Mouse (Mus musculus) lung, postnatal 0 days (tissue): ENCODE measurements at regions not wholly inside any gene's neighbourhood (a gene's known extent, or its start where the extent isn't known, plus 50 kb on each side); places are given as distances from the start of the nearest gene placed in this dataset.

Experiments
- CTCF ChIP-seq: IDR thresholded peaks from 2 replicates; pipeline ENCODE4 v1.5.1; 2016; ENCODE audit warnings: antibody characterized with exemption, mild to moderate bottlenecking
- EP300 ChIP-seq: IDR thresholded peaks from 2 replicates; pipeline ENCODE4 v1.6.1; 2016; ENCODE audit warnings: antibody characterized with exemption, mild to moderate bottlenecking, control low read depth

GRCm38 (mm10) chr2:103906581-103907184 lies 51.1 kb upstream of the Lmo2 start:
- TF ChIP-seq CTCF (no peak), EP300 (peak; percentile 79)
